Mouse (Mus musculus): ENCODE data around the gene Mrpl38. TPM values are rescaled to one million over a fixed set of nuclear protein-coding genes. Genes with fewer than 3 reads are reported as not detected.
"Not testable (repeated sequence)": the region's sequence is repeated elsewhere in the genome, so short reads cannot be mapped to it uniquely, and the experiment has no call there.

Gene Mrpl38
- total RNA-seq, 2 experiments from 2014 or later = 95.9 to 107 TPM

GRCm38 (mm10) chr11:116093771-116094565 is 44.7 kb downstream of the Mrpl38 start:
- DNase-seq = no peak

GRCm38 (mm10) chr11:116092959-116093358 is 45.7 kb downstream of the Mrpl38 start:
- DNase-seq = not testable (repeated sequence)

GRCm38 (mm10) chr11:116091591-116091990 is 47.1 kb downstream of the Mrpl38 start:
- no peak for DNase-seq

GRCm38 (mm10) chr11:116089545-116089944 is 49.1 kb downstream of the Mrpl38 start:
- no peak for DNase-seq

GRCm38 (mm10) chr11:116088741-116089394 is 49.8 kb downstream of the Mrpl38 start:
- no peak for DNase-seq

- no peak for DNase-seq
These were observed 50.5 kb downstream of the Mrpl38 start for GRCm38 (mm10) chr11:116088188-116088587.

GRCm38 (mm10) chr11:116087194-116088130 is 51.2 kb downstream of the Mrpl38 start:
- peak; percentile 92 to 94 for DNase-seq

GRCm38 (mm10) chr11:116086258-116087193 is 52.1 kb downstream of the Mrpl38 start, which contains the start of gene Wbp2:
Gene Wbp2, minus strand, starts transcription at chr11:116086995.
- DNase-seq = peak; percentile 96 to 98

GRCm38 (mm10) chr11:116084166-116084565 is 54.5 kb downstream of the Mrpl38 start:
- DNase-seq = no peak

GRCm38 (mm10) chr11:116083096-116083672 is 55.5 kb downstream of the Mrpl38 start:
- no peak for DNase-seq

Other genes with a start within 250 kb of the Mrpl38 start
- gene Smim5, start 238.9 kb downstream of the Mrpl38 start, total RNA-seq (2021) = under 1 TPM in 1 of 2 experiments, not detected in 1; 0.26 TPM
- not detected for gene Smim6, start 226.9 kb downstream of the Mrpl38 start, total RNA-seq (2021)
- gene Sap30bp, start 205.6 kb downstream of the Mrpl38 start, total RNA-seq (2021) = 10 to 100 TPM; 40.8 to 42.5 TPM
- 10 to 100 TPM; 20.5 to 24.8 TPM for gene Recql5, start 205.4 kb downstream of the Mrpl38 start, total RNA-seq (2021)
- 1 to 10 TPM; 2.3 to 3.1 TPM for gene Itgb4, start 164.2 kb downstream of the Mrpl38 start, total RNA-seq (2021)
- gene Galk1, start 126.1 kb downstream of the Mrpl38 start, total RNA-seq (2021) = 10 to 100 TPM; 40.7 to 50.3 TPM
- gene H3f3b, start 110.9 kb downstream of the Mrpl38 start, total RNA-seq (2021) = 100 to 1,000 TPM; 347 to 353 TPM
- gene Unk, start 108.5 kb downstream of the Mrpl38 start, total RNA-seq (2021) = 10 to 100 TPM; 18.3 to 20.2 TPM
- gene Unc13d, start 60.9 kb downstream of the Mrpl38 start, total RNA-seq (2021) = under 1 TPM; 0.49 to 0.66 TPM
- 100 to 1,000 TPM; 157 to 178 TPM for gene Wbp2, start 51.9 kb downstream of the Mrpl38 start, total RNA-seq (2021)
- gene Trim47, start 11.7 kb downstream of the Mrpl38 start, total RNA-seq (2021) = 10 to 100 TPM; 14.7 to 23.0 TPM
- gene Trim65, start 7.7 kb downstream of the Mrpl38 start, total RNA-seq (2021) = 10 to 100 TPM in 1 of 2 experiments, 1 to 10 TPM in 1; 9.3 to 11.7 TPM
- 10 to 100 TPM; 38.4 to 41.6 TPM for gene Fbf1, start 29.3 kb upstream of the Mrpl38 start, total RNA-seq (2021)
- 10 to 100 TPM; 20.0 to 28.5 TPM for gene Ten1, start 60.0 kb upstream of the Mrpl38 start, total RNA-seq (2021)
- 100 to 1,000 TPM; 170 to 228 TPM for gene Acox1, start 60.2 kb upstream of the Mrpl38 start, total RNA-seq (2021)
- gene Evpl, start 99.2 kb upstream of the Mrpl38 start, total RNA-seq (2021) = under 1 TPM; 0.70 to 0.82 TPM
- 10 to 100 TPM; 77.4 to 81.8 TPM for gene Srp68, start 135.3 kb upstream of the Mrpl38 start, total RNA-seq (2021)
- not detected for gene Galr2, start 142.1 kb upstream of the Mrpl38 start, total RNA-seq (2021)
- gene Exoc7, start 168.4 kb upstream of the Mrpl38 start, total RNA-seq (2021) = 10 to 100 TPM; 57.6 to 68.8 TPM
- gene Foxj1, start 196.5 kb upstream of the Mrpl38 start, total RNA-seq (2021) = under 1 TPM in 1 of 2 experiments, not detected in 1; 0.10 TPM